Mouse (Mus musculus): ENCODE data around the gene Ovol3. TPM values are rescaled to one million over a fixed set of nuclear protein-coding genes. Genes with fewer than 3 reads are reported as not detected.

The Ovol3 gene
- polyA plus RNA-seq, 1 experiment, result not detected

DNA sequence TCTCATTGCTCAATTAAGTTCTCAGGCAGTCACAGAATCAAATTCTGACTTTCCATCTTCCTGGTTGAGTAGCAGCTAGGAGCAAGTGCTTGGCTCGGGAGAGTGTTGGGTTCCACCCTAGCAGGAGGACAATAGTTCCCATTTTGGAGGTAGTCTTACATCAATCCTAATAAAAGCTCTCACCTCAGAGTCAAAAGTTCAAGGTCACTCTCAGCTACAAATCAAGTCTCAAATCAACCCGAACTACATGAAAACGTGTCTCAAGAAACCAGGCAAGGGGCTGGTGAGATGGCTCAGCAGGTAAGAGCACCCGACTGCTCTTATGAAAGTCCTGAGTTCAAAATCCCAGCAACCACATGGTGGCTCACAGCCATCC, 46.4 kb downstream of the Ovol3 start:
- H3K4me3 ChIP-seq (replicated peaks; ENCODE audit: extremely low read depth, low read depth, low read length), result no peak overlapping the region
- DNase-seq, result no peak
- WGBS, result 81% methylated on average over 4 of the region's 4 CpGs
- H3K4me1 ChIP-seq (ENCODE audit: control insufficient read depth, insufficient read depth, low read length), result peaks cover 5% of the 10 kb centered on the region; the same call in 1 of the 2 replicates
- no peak for TF ChIP-seq POLR2A (IDR thresholded peaks at IDR 0.05; ENCODE audit: borderline replicate concordance, extremely low read depth, low read depth, low read length)
- TF ChIP-seq CTCF (IDR thresholded peaks at IDR 0.05; ENCODE audit: insufficient read depth, low read length), result no peak

DNA sequence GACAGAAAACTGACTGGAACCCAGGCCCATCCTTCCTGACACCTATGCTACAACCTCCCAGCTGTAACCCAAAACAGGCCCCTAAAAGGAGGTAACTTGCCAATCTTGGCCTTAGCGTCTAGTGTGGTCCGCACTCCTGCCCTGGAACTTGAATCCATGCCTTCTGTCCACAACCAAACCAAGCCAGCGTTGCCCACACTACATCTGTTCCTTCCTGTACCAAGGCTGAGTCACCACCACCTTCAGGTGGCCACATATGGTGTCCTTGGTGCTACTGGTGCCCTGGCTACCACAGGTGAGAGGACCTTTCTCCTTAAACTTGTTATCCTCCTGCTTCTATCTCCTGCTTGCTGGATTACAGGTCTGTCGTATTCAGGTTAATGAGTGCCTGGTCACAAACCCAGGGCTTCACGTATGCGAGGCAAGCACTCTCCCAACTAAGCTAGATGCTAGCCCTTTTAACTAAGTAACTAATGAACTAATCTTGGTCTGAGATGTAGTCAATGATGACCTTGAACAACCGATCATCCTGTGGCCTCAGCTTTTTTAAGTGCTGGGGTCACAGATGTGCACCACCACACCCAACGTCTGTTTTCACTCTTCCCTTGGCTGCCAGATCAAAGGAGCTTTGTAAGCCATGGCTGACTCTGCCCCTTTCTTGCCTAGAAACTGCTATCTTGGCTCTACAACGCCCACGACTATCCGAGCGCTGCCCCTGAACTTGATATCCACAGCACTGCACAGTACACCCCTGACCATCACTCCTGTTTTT, 47.0 kb downstream of the Ovol3 start:
- WGBS, result 79% methylated on average over 12 of the region's 12 CpGs
- H3K4me3 ChIP-seq (replicated peaks; ENCODE audit: extremely low read depth, low read depth, low read length), result no peak overlapping the region
- H3K4me1 ChIP-seq (ENCODE audit: control insufficient read depth, insufficient read depth, low read length), result peaks cover 5% of the 10 kb centered on the region; the same call in 1 of the 2 replicates
- TF ChIP-seq POLR2A (IDR thresholded peaks at IDR 0.05; ENCODE audit: borderline replicate concordance, extremely low read depth, low read depth, low read length) (no peak), CTCF (IDR thresholded peaks at IDR 0.05; ENCODE audit: insufficient read depth, low read length) (no peak)
- DNase-seq, result no peak

DNA sequence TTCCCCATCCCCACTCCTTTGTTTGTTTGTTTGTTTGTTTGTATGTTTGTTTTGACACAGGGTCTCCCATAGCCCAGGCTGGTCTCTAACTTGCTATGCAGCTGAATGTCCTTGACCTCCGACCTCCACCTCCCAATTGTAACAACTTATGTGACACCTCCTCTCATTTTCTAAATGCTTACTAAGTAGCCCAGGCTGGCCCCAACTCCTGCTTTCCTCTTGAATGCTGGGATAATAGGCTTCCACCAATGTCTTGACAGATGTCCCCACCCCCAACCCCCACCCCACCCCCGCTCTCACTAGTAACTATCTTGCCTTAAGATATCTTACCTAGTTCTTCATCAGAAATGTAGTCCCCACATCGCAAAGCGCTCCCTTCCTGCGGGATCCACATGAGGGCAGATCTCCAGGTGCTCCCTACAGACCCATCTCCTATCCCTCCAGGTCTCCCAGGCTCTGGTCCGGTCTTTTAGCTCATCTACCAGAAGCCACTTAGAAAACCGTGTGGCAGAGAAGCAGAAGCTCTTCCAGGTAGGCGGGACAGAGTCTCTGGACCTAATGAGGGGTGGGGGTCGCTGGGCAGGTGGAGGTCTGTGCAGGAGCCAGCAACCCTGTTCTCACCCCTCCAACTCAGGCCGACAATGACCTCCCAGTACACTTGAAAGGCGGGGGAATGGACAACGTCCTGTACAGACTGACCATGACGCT, 50.7 kb downstream of the Ovol3 start:
- 75% methylated on average over 13 of the region's 13 CpGs for WGBS
- Histone ChIP-seq H3K4me1 (ENCODE audit: control insufficient read depth, insufficient read depth, low read length) (0 out of 2 replicates have a peak, but pooled peaks cover 2% of the 10 kb centered on the region), H3K4me3 (replicated peaks; ENCODE audit: extremely low read depth, low read depth, low read length) (no peak overlapping the region)
- no peak for TF ChIP-seq POLR2A (IDR thresholded peaks at IDR 0.05; ENCODE audit: borderline replicate concordance, extremely low read depth, low read depth, low read length)
- no peak for TF ChIP-seq CTCF (IDR thresholded peaks at IDR 0.05; ENCODE audit: insufficient read depth, low read length)
- DNase-seq, result no peak

DNA sequence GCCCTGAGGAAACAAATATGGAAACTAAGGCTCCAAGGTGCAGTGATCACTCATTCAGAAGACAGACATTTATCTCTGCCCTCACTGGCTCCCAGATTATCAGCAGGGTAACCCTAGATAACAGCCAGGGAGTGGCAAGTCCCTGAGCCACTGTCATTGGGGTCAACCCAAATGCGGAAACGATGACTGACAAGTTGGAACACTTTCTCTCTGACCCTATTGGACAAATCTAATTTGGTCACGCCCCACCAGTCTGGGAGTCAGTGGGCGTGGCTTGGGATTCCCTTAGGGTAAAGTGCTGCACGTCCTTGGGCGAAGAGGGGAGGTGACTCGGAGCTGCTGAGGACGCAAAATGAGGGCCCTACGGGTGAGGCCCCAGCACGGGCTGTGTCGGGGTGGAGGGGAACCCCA, 51.6 kb downstream of the Ovol3 start, which contains the start of gene Cox7a1:
Gene Cox7a1 (plus strand): TSS at position 266 of the 411 bp plus-strand sequence.
- 0 out of 2 replicates have a peak, but pooled peaks cover 2% of the 10 kb centered on the region for H3K4me1 ChIP-seq (ENCODE audit: control insufficient read depth, insufficient read depth, low read length)
- peak within 1 kb of the TSS; percentile 5 for H3K4me3 ChIP-seq (replicated peaks; ENCODE audit: extremely low read depth, low read depth, low read length)
- DNase-seq, result peak; percentile 88
- TF ChIP-seq POLR2A (IDR thresholded peaks at IDR 0.05; ENCODE audit: borderline replicate concordance, extremely low read depth, low read depth, low read length) (peak; percentile 41; the same call in 1 of the 2 replicates), CTCF (IDR thresholded peaks at IDR 0.05; ENCODE audit: insufficient read depth, low read length) (no peak)
- WGBS, result 1% methylated on average over 11 of the region's 11 CpGs

Other genes starting within 250 kb of the Ovol3 start
- gene Zfp14, start 184.3 kb downstream of the Ovol3 start, polyA plus RNA-seq (2012; rRNA removed), result 3.6 and 4.9 TPM in 2 replicates
- gene Zfp82, start 162.8 kb downstream of the Ovol3 start, polyA plus RNA-seq (2012; rRNA removed), result 0.31 and 1.0 TPM in 2 replicates
- not detected in 2 replicates for gene Gm26920, start 145.3 kb downstream of the Ovol3 start, polyA plus RNA-seq (2012; rRNA removed)
- gene Zfp566, start 145.2 kb downstream of the Ovol3 start, polyA plus RNA-seq (2012; rRNA removed), result 1.1 and 1.2 TPM in 2 replicates
- gene Zfp260, start 140.9 kb downstream of the Ovol3 start, polyA plus RNA-seq (2012; rRNA removed), result 11.4 and 17.6 TPM in 2 replicates
- gene Zfp382, start 113.8 kb downstream of the Ovol3 start, polyA plus RNA-seq (2012; rRNA removed), result 0.88 and 1.8 TPM in 2 replicates
- gene Zfp146, start 66.0 kb downstream of the Ovol3 start, polyA plus RNA-seq (2012; rRNA removed), result 9.5 and 14.8 TPM in 2 replicates
- 14.1 and 42.3 TPM in 2 replicates for gene Cox7a1, start 51.6 kb downstream of the Ovol3 start, polyA plus RNA-seq (2012; rRNA removed)
- 784 and 1,083 TPM in 2 replicates for gene Capns1, start 36.9 kb downstream of the Ovol3 start, polyA plus RNA-seq (2012; rRNA removed)
- 95.6 and 110 TPM in 2 replicates for gene Polr2i, start 3.8 kb downstream of the Ovol3 start, polyA plus RNA-seq (2012; rRNA removed)
- 38.4 and 41.6 TPM in 2 replicates for gene Tbcb, start 3.5 kb downstream of the Ovol3 start, polyA plus RNA-seq (2012; rRNA removed)
- 0.21 and 0.55 TPM in 2 replicates for gene Thap8, start 44.4 kb upstream of the Ovol3 start, polyA plus RNA-seq (2012; rRNA removed)
- 15.9 and 24.9 TPM in 2 replicates for gene Wdr62, start 44.7 kb upstream of the Ovol3 start, polyA plus RNA-seq (2012; rRNA removed)
- gene Clip3, start 56.0 kb upstream of the Ovol3 start, polyA plus RNA-seq (2012; rRNA removed), result 7.7 and 7.9 TPM in 2 replicates
- 141 and 163 TPM in 2 replicates for gene Alkbh6, start 73.0 kb upstream of the Ovol3 start, polyA plus RNA-seq (2012; rRNA removed)
- gene Syne4, start 79.1 kb upstream of the Ovol3 start, polyA plus RNA-seq (2012; rRNA removed), result 14.5 and 21.5 TPM in 2 replicates
- gene E130208F15Rik, start 86.0 kb upstream of the Ovol3 start, polyA plus RNA-seq (2012; rRNA removed), result 0.50 and 0.55 TPM in 2 replicates
- 14.2 and 21.4 TPM in 2 replicates for gene Sdhaf1, start 88.2 kb upstream of the Ovol3 start, polyA plus RNA-seq (2012; rRNA removed)
- gene Lrfn3, start 127.0 kb upstream of the Ovol3 start, polyA plus RNA-seq (2012; rRNA removed), result 8.7 and 10.9 TPM in 2 replicates
- gene Tyrobp, start 178.0 kb upstream of the Ovol3 start, polyA plus RNA-seq (2012; rRNA removed), result 328 and 425 TPM in 2 replicates
- gene Hcst, start 184.1 kb upstream of the Ovol3 start, polyA plus RNA-seq (2012; rRNA removed), result 33.9 and 37.1 TPM in 2 replicates
- 7.2 and 8.6 TPM in 2 replicates for gene Nfkbid, start 186.0 kb upstream of the Ovol3 start, polyA plus RNA-seq (2012; rRNA removed)
- 9.5 and 11.8 TPM in 2 replicates for gene Aplp1, start 209.8 kb upstream of the Ovol3 start, polyA plus RNA-seq (2012; rRNA removed)
- gene Kirrel2, start 222.0 kb upstream of the Ovol3 start, polyA plus RNA-seq (2012; rRNA removed), result not detected in 2 replicates
- not detected in 2 replicates for gene Nphs1, start 222.6 kb upstream of the Ovol3 start, polyA plus RNA-seq (2012; rRNA removed)

Measured in lung, adult 2 months (tissue).